Mouse (Mus musculus): ENCODE measurements around the gene Gamt. TPM values are rescaled to one million over a fixed set of nuclear protein-coding genes. Genes with fewer than 3 reads are reported as not detected.

Gene Gamt
- 0.67 TPM for polyA plus RNA-seq (2017; shearing (Covaris generic))

GRCm38 (mm10) chr10:80260642-80261584, at the start of gene Gamt, which contains the start of gene Dazap1:
Gene Gamt, minus strand, starts transcription at chr10:80261012.
Gene Dazap1, plus strand, starts transcription at chr10:80261486.

DNA sequence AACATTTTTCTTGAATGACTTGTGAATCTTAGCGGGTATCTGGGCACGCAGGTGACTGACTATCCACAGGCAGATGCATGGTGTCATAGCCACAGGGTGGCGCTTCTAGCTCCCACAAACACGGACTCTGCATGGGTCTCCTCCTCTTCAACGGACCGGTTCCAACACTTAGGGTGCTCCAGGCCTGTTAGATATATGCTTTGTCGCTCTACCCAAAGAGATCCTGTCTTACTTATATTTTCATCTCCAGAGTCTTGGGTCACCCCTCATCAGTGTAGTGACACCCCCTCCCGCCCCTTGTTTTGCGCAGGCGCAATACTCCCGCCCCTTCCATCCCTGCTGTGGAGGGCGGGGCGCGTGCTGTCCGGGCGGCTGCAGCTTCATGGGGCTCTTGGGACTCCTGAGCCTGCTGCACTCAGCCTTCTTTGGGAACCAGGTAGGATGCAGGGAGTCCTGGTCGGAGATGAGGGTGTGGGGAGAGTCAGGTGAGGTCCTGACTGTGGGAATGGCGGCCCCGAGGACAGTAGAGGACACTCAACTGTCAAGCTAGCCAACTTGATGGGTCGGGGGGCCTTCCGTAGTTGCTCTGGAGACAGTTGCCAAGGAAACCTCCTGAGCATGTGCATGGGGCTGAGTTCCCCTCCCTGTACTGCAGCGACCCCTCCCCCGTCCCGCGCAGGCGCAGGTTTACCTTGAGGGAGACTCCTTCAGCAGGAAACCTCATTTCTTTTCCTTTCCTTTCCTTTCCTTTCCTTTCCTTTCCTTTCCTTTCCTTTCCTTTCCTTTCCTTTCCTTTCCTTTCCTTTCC, 35.0 kb upstream of the Gamt start, which contains the start of gene Apc2:
Apc2 (plus strand) TSS at position 360 of the 808 bp plus-strand sequence.

DNA sequence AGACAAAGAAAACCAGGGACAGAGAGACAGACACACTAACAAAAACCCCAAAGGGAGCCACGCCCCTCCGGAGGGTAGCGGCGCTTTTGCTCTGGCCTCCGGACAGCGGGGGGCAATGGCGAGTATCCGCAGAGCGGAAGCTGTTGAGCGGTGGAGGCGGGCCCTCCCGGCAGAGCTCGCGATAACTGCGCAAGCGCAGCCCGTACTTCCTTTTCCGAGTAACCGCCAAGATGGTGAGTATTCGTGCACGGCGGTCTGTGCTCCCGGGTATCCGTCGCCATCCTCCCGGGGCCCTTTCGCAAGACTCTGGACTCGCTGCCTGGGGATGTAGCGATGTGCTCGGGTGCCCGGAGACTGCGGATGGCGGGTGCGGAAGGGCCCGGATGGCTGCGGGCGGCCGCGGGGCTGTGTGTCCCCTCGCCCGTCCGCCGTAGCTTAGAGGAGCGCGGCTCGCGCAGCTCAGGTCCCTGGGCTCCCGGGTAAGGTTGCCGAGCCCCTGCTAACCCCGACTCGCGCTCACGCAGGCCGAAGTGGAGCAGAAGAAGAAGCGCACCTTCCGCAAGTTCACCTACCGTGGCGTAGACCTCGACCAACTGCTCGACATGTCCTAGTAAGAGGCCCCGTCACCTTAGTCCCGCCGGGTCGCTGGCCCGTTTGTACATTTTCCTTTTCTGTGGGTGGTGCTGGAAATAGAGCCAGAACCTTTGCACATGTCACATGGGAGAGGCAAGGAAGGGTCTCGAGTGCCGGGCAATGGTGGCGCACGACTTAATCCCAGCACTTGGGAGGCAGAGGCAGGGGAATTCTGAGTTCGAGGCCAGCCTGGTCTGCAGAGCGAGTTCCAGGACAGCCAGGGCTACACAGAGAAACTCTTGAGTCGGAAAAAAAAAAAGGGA, 31.7 kb upstream of the Gamt start, which contains the start of gene Rps15:
Rps15 (plus strand) TSS at position 203 of the 896 bp plus-strand sequence.

DNA sequence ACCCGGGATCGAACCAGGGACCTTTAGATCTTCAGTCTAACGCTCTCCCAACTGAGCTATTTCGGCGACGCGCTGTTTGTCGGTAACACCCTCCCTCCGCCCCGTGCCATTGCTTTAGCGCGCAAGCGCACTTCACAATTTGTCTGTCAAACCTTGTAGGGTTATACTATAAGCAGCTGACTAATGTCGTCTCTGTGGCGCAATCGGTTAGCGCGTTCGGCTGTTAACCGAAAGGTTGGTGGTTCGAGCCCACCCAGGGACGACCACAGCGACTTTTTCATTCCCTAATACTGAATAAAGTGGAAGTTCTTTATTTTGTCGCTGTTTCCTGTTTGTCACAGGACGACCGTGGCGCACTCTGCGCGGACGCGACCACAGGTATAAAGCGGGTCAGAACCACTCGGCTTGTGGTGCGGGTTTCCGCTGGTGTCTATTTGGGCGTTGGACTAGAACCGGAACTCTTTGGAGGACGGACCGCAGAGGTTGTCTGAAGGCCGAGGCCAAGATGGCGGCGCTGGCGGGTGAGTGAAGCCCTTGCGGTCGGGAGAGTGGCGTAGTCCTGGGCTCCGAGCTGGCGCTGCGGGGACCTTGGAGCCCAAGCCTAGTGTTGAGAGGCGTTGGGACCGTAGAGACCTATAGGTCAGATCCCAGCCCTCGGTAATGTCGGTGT, 11.7 kb downstream of the Gamt start, which contains the start of gene Ndufs7:
Ndufs7 (plus strand) TSS at position 151 of the 670 bp plus-strand sequence.

DNA sequence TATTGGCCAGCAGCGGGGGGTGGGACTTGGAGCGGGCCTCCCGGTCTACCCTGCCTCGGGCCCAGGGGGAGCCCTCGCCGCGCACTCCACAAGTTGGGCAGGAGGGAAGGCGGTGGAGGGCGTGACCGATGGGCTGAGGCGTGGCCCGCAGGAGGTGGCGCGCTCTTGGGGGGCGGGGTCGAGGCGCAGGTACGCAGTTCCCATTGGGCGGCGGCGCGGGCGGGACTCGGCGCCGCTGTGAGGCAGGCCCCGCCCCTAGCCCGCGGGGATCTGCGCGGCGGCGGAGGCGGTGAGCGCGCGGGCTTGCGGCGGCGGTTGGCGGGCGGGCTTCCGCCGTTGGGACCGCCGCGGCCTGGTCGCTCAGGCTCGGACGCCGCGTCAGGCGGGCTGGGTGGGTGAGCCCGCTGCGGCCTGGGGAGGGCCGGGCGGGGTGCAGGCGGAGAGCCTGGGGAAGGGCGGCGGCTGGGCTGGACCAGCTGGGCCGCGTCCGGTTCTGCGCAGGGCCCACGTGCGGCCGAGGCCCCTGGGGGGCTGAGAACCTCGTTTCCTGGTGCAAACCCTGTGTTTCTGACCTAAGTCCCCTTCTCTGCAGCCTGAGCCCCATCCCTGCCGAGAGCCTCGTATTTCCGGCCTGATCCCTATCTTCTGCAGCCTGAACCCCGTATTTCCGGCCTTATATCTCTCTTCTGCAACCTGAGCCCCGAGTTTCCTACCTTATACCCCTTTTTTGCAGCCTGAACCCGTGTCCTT, 34.2 kb downstream of the Gamt start, which contains the start of gene Mum1:
Mum1 (plus strand) TSS at position 19 of the 750 bp plus-strand sequence.

Other genes starting within 250 kb of the Gamt start
- 916 TPM for gene Arhgap45, start 244.4 kb downstream of the Gamt start, polyA plus RNA-seq (2017; shearing (Covaris generic))
- gene Polr2e, start 221.2 kb downstream of the Gamt start, polyA plus RNA-seq (2017; shearing (Covaris generic)) = 195 TPM
- gene Gpx4, start 213.8 kb downstream of the Gamt start, polyA plus RNA-seq (2017; shearing (Covaris generic)) = 441 TPM
- gene Sbno2, start 155.4 kb downstream of the Gamt start, polyA plus RNA-seq (2017; shearing (Covaris generic)) = 59.4 TPM
- 47.2 TPM for gene Stk11, start 145.2 kb downstream of the Gamt start, polyA plus RNA-seq (2017; shearing (Covaris generic))
- 400 TPM for gene Atp5d, start 122.4 kb downstream of the Gamt start, polyA plus RNA-seq (2017; shearing (Covaris generic))
- gene Cbarp, start 120.2 kb downstream of the Gamt start, polyA plus RNA-seq (2017; shearing (Covaris generic)) = 3.4 TPM
- gene Midn, start 112.7 kb downstream of the Gamt start, polyA plus RNA-seq (2017; shearing (Covaris generic)) = 5.6 TPM
- 228 TPM for gene Cirbp, start 95.0 kb downstream of the Gamt start, polyA plus RNA-seq (2017; shearing (Covaris generic))
- 21.5 TPM for gene 1600002K03Rik, start 88.1 kb downstream of the Gamt start, polyA plus RNA-seq (2017; shearing (Covaris generic))
- gene Efna2, start 81.5 kb downstream of the Gamt start, polyA plus RNA-seq (2017; shearing (Covaris generic)) = 0.17 TPM
- 119 TPM for gene Mum1, start 34.6 kb downstream of the Gamt start, polyA plus RNA-seq (2017; shearing (Covaris generic))
- 273 TPM for gene Ndufs7, start 11.9 kb downstream of the Gamt start, polyA plus RNA-seq (2017; shearing (Covaris generic))
- gene Dazap1, start 474 bp upstream of the Gamt start, polyA plus RNA-seq (2017; shearing (Covaris generic)) = 94.1 TPM
- gene Rps15, start 31.4 kb upstream of the Gamt start, polyA plus RNA-seq (2017; shearing (Covaris generic)) = 790 TPM
- 0.24 TPM for gene Apc2, start 35.0 kb upstream of the Gamt start, polyA plus RNA-seq (2017; shearing (Covaris generic))
- 82.5 TPM for gene 2310011J03Rik, start 59.5 kb upstream of the Gamt start, polyA plus RNA-seq (2017; shearing (Covaris generic))
- 28.8 TPM for gene Pcsk4, start 68.5 kb upstream of the Gamt start, polyA plus RNA-seq (2017; shearing (Covaris generic))
- 0.41 TPM for gene Reep6, start 68.9 kb upstream of the Gamt start, polyA plus RNA-seq (2017; shearing (Covaris generic))
- not detected for gene Adamtsl5, start 87.4 kb upstream of the Gamt start, polyA plus RNA-seq (2017; shearing (Covaris generic))
- gene Plk5, start 95.4 kb upstream of the Gamt start, polyA plus RNA-seq (2017; shearing (Covaris generic)) = not detected
- gene Mex3d, start 126.6 kb upstream of the Gamt start, polyA plus RNA-seq (2017; shearing (Covaris generic)) = 8.7 TPM
- 184 TPM for gene Mbd3, start 138.5 kb upstream of the Gamt start, polyA plus RNA-seq (2017; shearing (Covaris generic))
- gene Uqcr11, start 145.8 kb upstream of the Gamt start, polyA plus RNA-seq (2017; shearing (Covaris generic)) = 234 TPM
- gene Tcf3, start 172.6 kb upstream of the Gamt start, polyA plus RNA-seq (2017; shearing (Covaris generic)) = 132 TPM
- not detected for gene Onecut3, start 233.8 kb upstream of the Gamt start, polyA plus RNA-seq (2017; shearing (Covaris generic))